ENCODE assay signal across 9 mouse cellular contexts in the genomic region with DNA sequence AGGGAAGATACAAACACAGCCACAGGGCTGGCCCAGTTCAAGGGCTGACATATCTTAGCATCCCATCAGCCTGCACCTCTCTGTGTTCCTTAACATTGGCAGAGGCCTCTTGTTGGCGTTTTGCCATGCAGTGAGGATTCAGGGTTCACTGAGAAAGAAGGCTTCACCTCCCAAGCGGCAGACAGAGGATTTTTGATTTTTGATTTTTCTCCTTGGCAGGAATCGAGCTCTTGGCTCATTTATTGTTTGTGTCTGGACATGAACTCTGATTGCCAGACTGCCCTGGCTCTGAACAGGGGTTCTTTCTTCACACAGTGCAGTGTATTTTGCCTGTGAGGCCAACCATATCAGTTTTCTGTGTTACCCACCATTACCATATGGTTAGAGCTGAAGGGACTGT.
DNase-seq lines count a peak whose midpoint lies in the region; ATAC-seq and TF ChIP-seq lines count a peak whose summit lies in the region.
"Had no signal": no experiment of that assay in that cellular context is flagged by ENCODE, and none has a peak within 500 bp of the region (broad histone marks: within the 10 kb centered on the region; RNA-seq: fewer than 3 reads in every experiment).

No protein-coding gene starts in this region.

- peak; percentile 5 for DNase-seq in liver
- DNase-seq in liver, postnatal 0 days: no peak
- DNase-seq in cerebellum, adult 8-10 months: peak; percentile 58
- DNase-seq in lung, embryonic 14.5 days: peak; percentile 93
- no peak for DNase-seq in natural killer cell, adult 2 months (ENCODE audit: low spot score in 2 of 2)
- no peak for DNase-seq in thymus, adult 18-20 months

- H3K4me1 ChIP-seq in forebrain, embryonic 15.5 days: peaks cover 4% of the 10 kb centered on the region; the same call in 1 of the 2 replicates
- no peaks in the 10 kb centered on the region for H3K4me1 ChIP-seq in forebrain, embryonic 12.5 days
- H3K4me1 ChIP-seq in liver, postnatal 0 days (ENCODE audit: insufficient read depth): no peaks in the 10 kb centered on the region
- H3K4me1 ChIP-seq in lung, embryonic 14.5 days (ENCODE audit: insufficient read depth): no peaks in the 10 kb centered on the region

- TF ChIP-seq CTCF in liver, postnatal 0 days (IDR thresholded peaks at IDR 0.05; ENCODE audit: low read depth): no peak
- TF ChIP-seq CTCF in lung, embryonic 14.5 days (IDR thresholded peaks at IDR 0.05; ENCODE audit: low read depth): no peak

- WGBS in forebrain, embryonic 15.5 days: 42% methylated on average over 3 of the region's 3 CpGs
- WGBS in forebrain, embryonic 12.5 days: 83% methylated on average over 3 of the region's 3 CpGs
- WGBS in liver, postnatal 0 days (ENCODE audit: insufficient replicate concordance): 63% methylated on average over 3 of the region's 3 CpGs
- WGBS in lung, embryonic 14.5 days: 39% methylated on average over 3 of the region's 3 CpGs

- H3K4me3 ChIP-seq in forebrain, embryonic 15.5 days: no peak overlapping the region
- H3K4me3 ChIP-seq in forebrain, embryonic 12.5 days (replicated peaks): no peak overlapping the region
- no peak overlapping the region for H3K4me3 ChIP-seq in liver, postnatal 0 days (ENCODE audit: low read depth, low read length)
- no peak overlapping the region for H3K4me3 ChIP-seq in lung, embryonic 14.5 days (ENCODE audit: low read depth, low read length)

- peak; percentile 57 for ATAC-seq in forebrain, embryonic 15.5 days (replicated peaks)
- ATAC-seq in forebrain, embryonic 12.5 days (ENCODE audit: low FRiP score): no peak
- no peak for ATAC-seq in liver, postnatal 0 days
- ATAC-seq in lung, embryonic 14.5 days (ENCODE audit: insufficient read depth): peak; percentile 96

- no peak overlapping the region for H3K9ac ChIP-seq in forebrain, embryonic 15.5 days (replicated peaks)
- H3K9ac ChIP-seq in forebrain, embryonic 12.5 days: no peak overlapping the region
- no peak overlapping the region for H3K9ac ChIP-seq in liver, postnatal 0 days (replicated peaks)
- H3K9ac ChIP-seq in lung, embryonic 14.5 days: no peak overlapping the region
- H3K9ac ChIP-seq: liver, embryonic 14.5 days had no signal

- H3K27ac ChIP-seq in forebrain, embryonic 15.5 days (replicated peaks): no peak overlapping the region
- H3K27ac ChIP-seq in forebrain, embryonic 12.5 days: no peak overlapping the region
- H3K27ac ChIP-seq in liver, postnatal 0 days (ENCODE audit: low read depth): no peak overlapping the region
- H3K27ac ChIP-seq in lung, embryonic 14.5 days (ENCODE audit: low read depth): peak overlapping the region; percentile 30; the same call in 1 of the 2 replicates
- H3K27ac ChIP-seq: liver, embryonic 14.5 days had no signal

- H3K27me3 ChIP-seq in forebrain, embryonic 15.5 days: no peaks in the 10 kb centered on the region
- H3K27me3 ChIP-seq in forebrain, embryonic 12.5 days: no peaks in the 10 kb centered on the region
- no peaks in the 10 kb centered on the region for H3K27me3 ChIP-seq in liver, postnatal 0 days (ENCODE audit: insufficient read depth, low read length)
- no peaks in the 10 kb centered on the region for H3K27me3 ChIP-seq in lung, embryonic 14.5 days (ENCODE audit: insufficient read depth, low read length)

- H3K9me3 ChIP-seq in forebrain, embryonic 15.5 days: no peaks in the 10 kb centered on the region
- H3K9me3 ChIP-seq in forebrain, embryonic 12.5 days: no peaks in the 10 kb centered on the region
- H3K9me3 ChIP-seq in liver, postnatal 0 days (ENCODE audit: low read length): no peaks in the 10 kb centered on the region
- H3K9me3 ChIP-seq in lung, embryonic 14.5 days (ENCODE audit: low read depth, low read length): no peaks in the 10 kb centered on the region

- TF ChIP-seq EP300 in liver, postnatal 0 days (IDR thresholded peaks at IDR 0.05; ENCODE audit: low read depth): no peak

- no peak overlapping the region for H3K4me2 ChIP-seq in forebrain, embryonic 15.5 days (replicated peaks)
- H3K4me2 ChIP-seq in forebrain, embryonic 12.5 days: no peak overlapping the region
- H3K4me2 ChIP-seq in liver, postnatal 0 days (ENCODE audit: low read depth, low read length): no peak overlapping the region
- no peak overlapping the region for H3K4me2 ChIP-seq in lung, embryonic 14.5 days

- no peaks in the 10 kb centered on the region for H3K36me3 ChIP-seq in forebrain, embryonic 15.5 days
- no peaks in the 10 kb centered on the region for H3K36me3 ChIP-seq in forebrain, embryonic 12.5 days (replicated peaks)
- H3K36me3 ChIP-seq in liver, postnatal 0 days (replicated peaks; ENCODE audit: insufficient read depth, low read length): no peaks in the 10 kb centered on the region
- H3K36me3 ChIP-seq in lung, embryonic 14.5 days (ENCODE audit: insufficient read depth): no peaks in the 10 kb centered on the region

Comparison
In these comparisons a context has a peak if more than half of its experiments do, and no peak if none do; other contexts are left out.
1. ATAC-seq: peak in forebrain, embryonic 15.5 days (single experiment) and lung, embryonic 14.5 days (single experiment); none in forebrain, embryonic 12.5 days (single experiment) and liver, postnatal 0 days (single experiment).
2. DNase-seq: peak in liver (single experiment), cerebellum, adult 8-10 months (single experiment) and lung, embryonic 14.5 days (single experiment); none in liver, postnatal 0 days (single experiment), natural killer cell, adult 2 months (0 of 2) and thymus, adult 18-20 months (0 of 2).